Mouse (Mus musculus): Measurements from ENCODE around the gene Fbn1.

The Fbn1 gene

GRCm38 (mm10) chr2:125456059-125456789 is 51.6 kb downstream of the Fbn1 start:
- no peak for DNase-seq (ENCODE audit: low spot score in 2 of 2)

GRCm38 (mm10) chr2:125454781-125455180 is 53.0 kb downstream of the Fbn1 start:
- DNase-seq (ENCODE audit: low spot score in 2 of 2): no peak

GRCm38 (mm10) chr2:125452369-125453097 is 55.3 kb downstream of the Fbn1 start:
- DNase-seq (ENCODE audit: low spot score in 2 of 2): no peak

- DNase-seq (ENCODE audit: low spot score in 2 of 2): no peak
Observed at GRCm38 (mm10) chr2:125449361-125449760, 58.4 kb downstream of the Fbn1 start.

- no peak for DNase-seq (ENCODE audit: low spot score in 2 of 2)
Observed at GRCm38 (mm10) chr2:125448881-125449280, 58.9 kb downstream of the Fbn1 start.

- DNase-seq (ENCODE audit: low spot score in 2 of 2): no peak
Observed at GRCm38 (mm10) chr2:125447274-125447898, 60.4 kb downstream of the Fbn1 start.

GRCm38 (mm10) chr2:125438381-125438780 is 69.4 kb downstream of the Fbn1 start:
- DNase-seq (ENCODE audit: low spot score in 2 of 2): no peak

- no peak for DNase-seq (ENCODE audit: low spot score in 2 of 2)
Observed at GRCm38 (mm10) chr2:125436240-125436639, 71.6 kb downstream of the Fbn1 start.

- no peak for DNase-seq (ENCODE audit: low spot score in 2 of 2)
Observed at GRCm38 (mm10) chr2:125433524-125433923, 74.3 kb downstream of the Fbn1 start.

GRCm38 (mm10) chr2:125431491-125431890 is 76.3 kb downstream of the Fbn1 start:
- no peak for DNase-seq (ENCODE audit: low spot score in 2 of 2)

- no peak for DNase-seq (ENCODE audit: low spot score in 2 of 2)
Observed at GRCm38 (mm10) chr2:125428811-125429438, 78.9 kb downstream of the Fbn1 start.

GRCm38 (mm10) chr2:125420604-125421003 is 87.2 kb downstream of the Fbn1 start:
- no peak for DNase-seq (ENCODE audit: low spot score in 2 of 2)

- DNase-seq (ENCODE audit: low spot score in 2 of 2): no peak
Observed at GRCm38 (mm10) chr2:125419681-125420080, 88.1 kb downstream of the Fbn1 start.

GRCm38 (mm10) chr2:125418546-125418945 is 89.2 kb downstream of the Fbn1 start:
- no peak for DNase-seq (ENCODE audit: low spot score in 2 of 2)

GRCm38 (mm10) chr2:125416541-125417245 is 91.1 kb downstream of the Fbn1 start:
- no peak for DNase-seq (ENCODE audit: low spot score in 2 of 2)

GRCm38 (mm10) chr2:125412351-125412750 is 95.4 kb downstream of the Fbn1 start:
- DNase-seq (ENCODE audit: low spot score in 2 of 2): no peak

GRCm38 (mm10) chr2:125411777-125412176 is 96.0 kb downstream of the Fbn1 start:
- no peak for DNase-seq (ENCODE audit: low spot score in 2 of 2)

- DNase-seq (ENCODE audit: low spot score in 2 of 2): no peak
Observed at GRCm38 (mm10) chr2:125404509-125405105, 103.2 kb downstream of the Fbn1 start.

- no peak for DNase-seq (ENCODE audit: low spot score in 2 of 2)
Observed at GRCm38 (mm10) chr2:125402276-125402675, 105.5 kb downstream of the Fbn1 start.

GRCm38 (mm10) chr2:125400121-125400520 is 107.7 kb downstream of the Fbn1 start:
- no peak for DNase-seq (ENCODE audit: low spot score in 2 of 2)

GRCm38 (mm10) chr2:125397796-125398195 is 110.0 kb downstream of the Fbn1 start:
- no peak for DNase-seq (ENCODE audit: low spot score in 2 of 2)

Measured in frontal cortex, postnatal 25 days (tissue).